Mouse (Mus musculus) mouse trophoblast stem cell (cell line): ENCODE results near the gene Sec22c.

Source experiments
- in situ Hi-C, 2 experiments: fragments of 300-500 bp; cut with MseI, MboI; formaldehyde crosslinking; loops; 2 replicates in 1 of 2; 3 replicates in 1 of 2; pipeline ENCODE4 v1.15.1; 2025

Gene Sec22c

GRCm38 (mm10) chr9:121694736-121695135, 10.6 kb downstream of the Sec22c start:
- in situ Hi-C loops: no loop called here

- in situ Hi-C loops: no loop called here
Measured at GRCm38 (mm10) chr9:121690734-121691133, 14.6 kb downstream of the Sec22c start.

- in situ Hi-C loops: no loop called here
Measured at GRCm38 (mm10) chr9:121690200-121690651, 15.1 kb downstream of the Sec22c start.

- in situ Hi-C loops: loop anchor here in 1 of 2 experiments (5.0 kb wide), 1 partner anchor 207 kb away; no protein-coding TSS in a partner anchor
Measured at GRCm38 (mm10) chr9:121684702-121685101, 20.6 kb downstream of the Sec22c start.

GRCm38 (mm10) chr9:121682037-121682680, 23.1 kb downstream of the Sec22c start:
- in situ Hi-C loops: loop anchor here in 1 of 2 experiments (5.0 kb wide), 1 partner anchor 205 kb away; no protein-coding TSS in a partner anchor

GRCm38 (mm10) chr9:121681191-121681590, 24.1 kb downstream of the Sec22c start:
- in situ Hi-C loops: loop anchor here in 1 of 2 experiments (5.0 kb wide), 1 partner anchor 204 kb away; no protein-coding TSS in a partner anchor

- in situ Hi-C loops: no loop called here
Measured at GRCm38 (mm10) chr9:121679549-121679948, 25.7 kb downstream of the Sec22c start.

- in situ Hi-C loops: no loop called here
Measured at GRCm38 (mm10) chr9:121677476-121677875, 27.8 kb downstream of the Sec22c start.

- in situ Hi-C loops: no loop called here
Measured at GRCm38 (mm10) chr9:121677069-121677468, 28.2 kb downstream of the Sec22c start.

- in situ Hi-C loops: no loop called here
Measured at GRCm38 (mm10) chr9:121675556-121675955, 29.7 kb downstream of the Sec22c start.

- in situ Hi-C loops: no loop called here
Measured at GRCm38 (mm10) chr9:121675011-121675410, 30.3 kb downstream of the Sec22c start.

GRCm38 (mm10) chr9:121673716-121674115, 31.6 kb downstream of the Sec22c start:
- in situ Hi-C loops: no loop called here

- in situ Hi-C loops: no loop called here
Measured at GRCm38 (mm10) chr9:121672311-121672710, 33.0 kb downstream of the Sec22c start.

- in situ Hi-C loops: no loop called here
Measured at GRCm38 (mm10) chr9:121671300-121671699, 34.0 kb downstream of the Sec22c start.

- in situ Hi-C loops: no loop called here
Measured at GRCm38 (mm10) chr9:121669348-121669791, 35.9 kb downstream of the Sec22c start.

- in situ Hi-C loops: no loop called here
Measured at GRCm38 (mm10) chr9:121667822-121668221, 37.5 kb downstream of the Sec22c start.

- in situ Hi-C loops: no loop called here
Measured at GRCm38 (mm10) chr9:121666957-121667630, 38.2 kb downstream of the Sec22c start.

- in situ Hi-C loops: no loop called here
Measured at GRCm38 (mm10) chr9:121664104-121664503, 41.2 kb downstream of the Sec22c start.

- in situ Hi-C loops: no loop called here
Measured at GRCm38 (mm10) chr9:121663467-121663866, 41.8 kb downstream of the Sec22c start.

GRCm38 (mm10) chr9:121659791-121660190, 45.5 kb downstream of the Sec22c start:
- in situ Hi-C loops: no loop called here

GRCm38 (mm10) chr9:121658248-121658647, 47.0 kb downstream of the Sec22c start:
- in situ Hi-C loops: no loop called here

- in situ Hi-C loops: no loop called here
Measured at GRCm38 (mm10) chr9:121657143-121657542, 48.1 kb downstream of the Sec22c start.

- in situ Hi-C loops: no loop called here
Measured at GRCm38 (mm10) chr9:121656322-121656721, 49.0 kb downstream of the Sec22c start.
